Mouse (Mus musculus): ENCODE measurements around the gene Lrfn1.

DNA sequence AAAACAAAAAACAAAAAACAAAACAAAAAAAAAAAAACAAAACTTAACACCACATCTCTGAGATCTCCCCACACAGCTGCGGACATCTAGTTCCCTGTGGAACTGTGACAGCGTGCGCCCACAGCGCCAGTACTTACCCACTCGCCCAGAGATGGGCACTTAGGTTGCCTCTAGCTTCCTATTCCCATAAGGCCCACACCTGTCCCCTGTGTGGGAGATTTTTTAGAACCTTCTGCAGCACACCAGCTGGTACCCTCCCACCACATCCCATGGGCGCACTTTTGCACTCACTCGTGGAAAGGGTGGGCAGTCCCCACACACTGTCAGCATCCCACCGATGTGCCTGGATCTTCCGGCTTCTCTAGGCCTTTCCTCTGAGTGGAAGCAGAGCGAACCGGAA lies 31.1 kb downstream of the Lrfn1 start:
- TF ChIP-seq CTCF (conservative IDR thresholded peaks at IDR 0.05; ENCODE audit: low read length), result no peak
- no peak for TF ChIP-seq POU5F1 (IDR thresholded peaks at IDR 0.05; ENCODE audit: borderline replicate concordance, low read length)
